Mouse (Mus musculus) mesoderm, embryonic 11.5 days (tissue): ENCODE data around the gene Coro2a.
"Not testable (repeated sequence)": the region's sequence is repeated elsewhere in the genome, so short reads cannot be mapped to it uniquely, and the experiment has no call there.

ENCODE experiments used
- DNase-seq: peaks from one replicate; pipeline ENCODE4 v3.0.0-alpha.2; 2012; ENCODE audit warnings: low read depth, low spot score

Gene Coro2a

GRCm38 (mm10) chr4:46613618-46614017 is 11.6 kb upstream of the Coro2a start:
- DNase-seq = no peak

GRCm38 (mm10) chr4:46611181-46611580 is 9.2 kb upstream of the Coro2a start:
- DNase-seq = peak; percentile 87

GRCm38 (mm10) chr4:46607601-46608000 is 5.6 kb upstream of the Coro2a start:
- no peak for DNase-seq

GRCm38 (mm10) chr4:46605451-46605850 is 3.4 kb upstream of the Coro2a start:
- DNase-seq = no peak

GRCm38 (mm10) chr4:46602704-46603103 is 702 bp upstream of the Coro2a start:
- no peak for DNase-seq

GRCm38 (mm10) chr4:46601258-46601843 is 651 bp downstream of the Coro2a start:
- no peak for DNase-seq

GRCm38 (mm10) chr4:46600473-46601257 is 1.3 kb downstream of the Coro2a start:
- no peak for DNase-seq

GRCm38 (mm10) chr4:46599609-46600008 is 2.4 kb downstream of the Coro2a start:
- not testable (repeated sequence) for DNase-seq

GRCm38 (mm10) chr4:46598981-46599380 is 3.0 kb downstream of the Coro2a start:
- no peak for DNase-seq

- no peak for DNase-seq
Observed at GRCm38 (mm10) chr4:46598111-46598510, 3.9 kb downstream of the Coro2a start.

GRCm38 (mm10) chr4:46597286-46597961 is 4.6 kb downstream of the Coro2a start:
- DNase-seq = no peak

GRCm38 (mm10) chr4:46596398-46596797 is 5.6 kb downstream of the Coro2a start:
- no peak for DNase-seq

GRCm38 (mm10) chr4:46594131-46594530 is 7.9 kb downstream of the Coro2a start:
- no peak for DNase-seq

- no peak for DNase-seq
Observed at GRCm38 (mm10) chr4:46593472-46593871, 8.5 kb downstream of the Coro2a start.

- no peak for DNase-seq
Observed at GRCm38 (mm10) chr4:46591833-46592520, 10.0 kb downstream of the Coro2a start.

- no peak for DNase-seq
Observed at GRCm38 (mm10) chr4:46590810-46591209, 11.2 kb downstream of the Coro2a start.

GRCm38 (mm10) chr4:46589946-46590684 is 11.9 kb downstream of the Coro2a start:
- no peak for DNase-seq

- DNase-seq = no peak
Observed at GRCm38 (mm10) chr4:46589151-46589550, 12.9 kb downstream of the Coro2a start.

GRCm38 (mm10) chr4:46586473-46586872 is 15.5 kb downstream of the Coro2a start:
- no peak for DNase-seq

GRCm38 (mm10) chr4:46585811-46586190 is 16.2 kb downstream of the Coro2a start:
- DNase-seq = no peak

GRCm38 (mm10) chr4:46585041-46585810 is 16.8 kb downstream of the Coro2a start:
- DNase-seq = no peak
